Mouse (Mus musculus): ENCODE measurements at regions not wholly inside any gene's neighbourhood (a gene's known extent, or its start where the extent isn't known, plus 50 kb on each side); places are given as distances from the start of the nearest gene placed in this dataset.
A peak's percentile ranks its signal among the peaks of the same experiment; 100 is the strongest.

DNA sequence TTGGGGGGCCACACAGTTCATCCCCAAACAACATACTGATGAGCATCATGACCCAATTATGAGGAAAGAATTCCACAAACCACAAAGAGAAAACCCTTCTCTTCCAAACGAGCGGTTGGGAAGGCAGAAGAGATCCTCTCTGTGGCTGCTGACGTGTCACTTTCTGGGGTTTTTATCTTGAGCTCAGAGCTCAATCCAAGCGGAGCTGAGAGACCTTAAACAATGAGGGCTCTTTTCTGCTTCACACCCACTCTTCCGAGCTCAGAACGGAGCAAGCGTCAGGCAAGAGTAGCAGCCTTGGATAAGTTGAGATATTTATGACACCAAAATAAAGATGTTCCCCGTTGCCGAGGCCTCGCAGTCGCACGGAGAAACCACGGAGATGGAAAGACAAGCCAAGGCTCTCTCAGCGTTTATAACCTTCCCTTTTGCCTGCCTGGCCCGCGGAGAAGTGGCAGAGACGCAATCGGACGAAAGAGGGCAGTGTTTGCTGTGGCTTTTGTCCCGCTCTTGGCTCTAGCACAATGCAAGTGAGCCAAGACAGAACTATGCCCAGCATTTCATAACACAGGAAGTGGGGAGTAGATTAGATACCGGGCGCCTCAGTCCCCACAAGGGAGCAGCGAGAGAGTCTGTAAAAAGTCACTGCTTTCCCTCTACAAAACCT lies 100.7 kb downstream of the Chic2 start:
- Histone ChIP-seq H3K4me2 (ENCODE audit: low read depth) (peak overlapping the region; percentile 50), H3K27me3 (ENCODE audit: insufficient read depth, low read length) (peaks cover 23% of the 10 kb centered on the region), H3K27ac (ENCODE audit: low read depth, low read length) (no peak overlapping the region), H3K36me3 (ENCODE audit: insufficient read depth) (no peaks in the 10 kb centered on the region), H3K4me3 (ENCODE audit: low read depth, low read length) (peak overlapping the region; percentile 27), H3K9me3 (ENCODE audit: low read length) (no peaks in the 10 kb centered on the region), H3K9ac (peak overlapping the region; percentile 11), H3K4me1 (ENCODE audit: insufficient read depth) (no peaks in the 10 kb centered on the region)
- peak; percentile 87 for TF ChIP-seq CTCF (IDR thresholded peaks at IDR 0.05; ENCODE audit: low read depth)
- DNase-seq = peak; percentile 88
- peak; percentile 92 for ATAC-seq
- WGBS = 2% methylated on average over 23 of the region's 23 CpGs

GRCm38 (mm10) chr5:74941426-74941825 lies 103.1 kb downstream of the Chic2 start:
- Histone ChIP-seq H3K27ac (ENCODE audit: low read depth, low read length) (no peak overlapping the region), H3K4me2 (ENCODE audit: low read depth) (no peak overlapping the region), H3K27me3 (ENCODE audit: insufficient read depth, low read length) (peaks cover 20% of the 10 kb centered on the region), H3K4me3 (ENCODE audit: low read depth, low read length) (no peak overlapping the region), H3K4me1 (ENCODE audit: insufficient read depth) (no peaks in the 10 kb centered on the region), H3K9ac (no peak overlapping the region), H3K36me3 (ENCODE audit: insufficient read depth) (no peaks in the 10 kb centered on the region), H3K9me3 (ENCODE audit: low read length) (no peaks in the 10 kb centered on the region)
- DNase-seq (no peak), ATAC-seq (no peak)
- no peak for TF ChIP-seq CTCF (IDR thresholded peaks at IDR 0.05; ENCODE audit: low read depth)
- 3% methylated on average over 13 of the region's 13 CpGs for WGBS

- no peak for TF ChIP-seq CTCF (IDR thresholded peaks at IDR 0.05; ENCODE audit: low read depth)
- no peaks in the 10 kb centered on the region for H3K36me3 ChIP-seq (ENCODE audit: insufficient read depth)
- 49% methylated on average over 7 of the region's 7 CpGs for WGBS
- no peaks in the 10 kb centered on the region for H3K9me3 ChIP-seq (ENCODE audit: low read length)
- ATAC-seq (no peak), DNase-seq (no peak)
- H3K27ac ChIP-seq (ENCODE audit: low read depth, low read length) = no peak overlapping the region
- H3K4me3 ChIP-seq (ENCODE audit: low read depth, low read length) = no peak overlapping the region
- H3K9ac ChIP-seq = no peak overlapping the region
- H3K4me2 ChIP-seq (ENCODE audit: low read depth) = no peak overlapping the region
- H3K27me3 ChIP-seq (ENCODE audit: insufficient read depth, low read length) = peaks cover 4% of the 10 kb centered on the region
- H3K4me1 ChIP-seq (ENCODE audit: insufficient read depth) = no peaks in the 10 kb centered on the region
These were observed 107.1 kb downstream of the Chic2 start for GRCm38 (mm10) chr5:74937416-74937940.

- Histone ChIP-seq H3K9me3 (ENCODE audit: low read length) (no peaks in the 10 kb centered on the region), H3K27ac (ENCODE audit: low read depth, low read length) (no peak overlapping the region), H3K27me3 (ENCODE audit: insufficient read depth, low read length) (no peaks in the 10 kb centered on the region), H3K4me1 (ENCODE audit: insufficient read depth) (no peaks in the 10 kb centered on the region), H3K9ac (no peak overlapping the region), H3K4me2 (ENCODE audit: low read depth) (no peak overlapping the region), H3K36me3 (ENCODE audit: insufficient read depth) (no peaks in the 10 kb centered on the region), H3K4me3 (ENCODE audit: low read depth, low read length) (no peak overlapping the region)
- no peak for ATAC-seq
- TF ChIP-seq CTCF (IDR thresholded peaks at IDR 0.05; ENCODE audit: low read depth) = no peak
- DNase-seq = no peak
- 88% methylated on average over 5 of the region's 5 CpGs for WGBS
These were observed 108.5 kb downstream of the Chic2 start for GRCm38 (mm10) chr5:74936087-74936486.

GRCm38 (mm10) chr5:74935676-74936075 lies 108.9 kb downstream of the Chic2 start:
- no peak for ATAC-seq

DNA sequence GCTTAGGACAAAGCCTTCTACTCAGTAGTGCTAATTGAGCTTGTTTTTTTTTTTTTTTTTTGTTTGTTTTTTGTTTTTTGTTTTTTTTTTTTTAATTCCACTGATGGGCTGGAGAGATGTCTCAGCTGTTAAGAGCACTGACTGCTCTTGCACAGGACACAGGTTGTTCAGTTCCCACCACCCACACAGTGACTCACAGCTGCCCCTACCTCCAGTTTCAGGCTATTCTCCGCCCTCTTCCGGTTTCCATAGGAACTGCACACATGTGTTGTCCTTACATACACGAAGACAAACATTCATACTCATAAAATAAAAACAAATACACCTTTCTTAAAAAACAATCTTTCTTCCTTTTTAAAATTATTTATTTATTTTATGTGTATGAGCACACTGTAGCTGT lies 111.3 kb downstream of the Chic2 start:
- H3K9me3 ChIP-seq (ENCODE audit: low read length) = no peaks in the 10 kb centered on the region
- no peak for DNase-seq
- WGBS = 89% methylated on average over 3 of the region's 3 CpGs

More at GRCm38 (mm10) chr5:74935676-74936075, 108.9 kb downstream of the Chic2 start:
- TF ChIP-seq CTCF (IDR thresholded peaks at IDR 0.05; ENCODE audit: low read depth) = no peak
- Histone ChIP-seq H3K36me3 (ENCODE audit: insufficient read depth) (no peaks in the 10 kb centered on the region), H3K27me3 (ENCODE audit: insufficient read depth, low read length) (no peaks in the 10 kb centered on the region), H3K4me2 (ENCODE audit: low read depth) (no peak overlapping the region), H3K4me3 (ENCODE audit: low read depth, low read length) (no peak overlapping the region), H3K4me1 (ENCODE audit: insufficient read depth) (no peaks in the 10 kb centered on the region), H3K9me3 (ENCODE audit: low read length) (no peaks in the 10 kb centered on the region), H3K27ac (ENCODE audit: low read depth, low read length) (no peak overlapping the region), H3K9ac (no peak overlapping the region)
- 89% methylated on average over 8 of the region's 8 CpGs for WGBS
- DNase-seq = no peak

DNA sequence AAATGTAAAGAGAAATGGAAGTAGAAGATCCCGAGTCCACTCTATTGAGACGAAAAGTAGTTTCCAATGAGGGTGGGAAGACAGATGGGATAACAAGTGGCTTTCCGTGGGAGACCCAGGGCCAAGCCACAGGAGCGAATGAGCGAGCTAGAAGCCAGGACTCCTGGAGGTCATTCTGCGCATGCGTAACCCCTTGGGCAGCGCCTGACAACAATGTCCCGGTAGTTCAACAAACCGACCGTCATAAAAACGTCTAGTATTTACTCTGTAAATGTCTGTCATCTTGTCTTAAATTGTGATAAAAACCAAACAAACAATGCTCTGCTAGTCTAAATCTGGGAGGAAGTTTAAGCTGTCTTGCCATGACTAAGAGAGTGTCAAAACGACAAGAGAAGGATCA lies 112.4 kb downstream of the Chic2 start:
- Histone ChIP-seq H3K27ac (ENCODE audit: low read depth, low read length) (no peak overlapping the region), H3K4me1 (ENCODE audit: insufficient read depth) (no peaks in the 10 kb centered on the region), H3K9ac (no peak overlapping the region), H3K4me3 (ENCODE audit: low read depth, low read length) (no peak overlapping the region), H3K36me3 (ENCODE audit: insufficient read depth) (no peaks in the 10 kb centered on the region), H3K4me2 (ENCODE audit: low read depth) (no peak overlapping the region), H3K9me3 (ENCODE audit: low read length) (no peaks in the 10 kb centered on the region), H3K27me3 (ENCODE audit: insufficient read depth, low read length) (no peaks in the 10 kb centered on the region)
- 87% methylated on average over 13 of the region's 13 CpGs for WGBS
- no peak for ATAC-seq
- TF ChIP-seq CTCF (IDR thresholded peaks at IDR 0.05; ENCODE audit: low read depth) = no peak
- no peak for DNase-seq

More for the DNA sequence above, 111.3 kb downstream of the Chic2 start:
- TF ChIP-seq CTCF (IDR thresholded peaks at IDR 0.05; ENCODE audit: low read depth) = no peak
- no peak for ATAC-seq
- Histone ChIP-seq H3K27ac (ENCODE audit: low read depth, low read length) (no peak overlapping the region), H3K27me3 (ENCODE audit: insufficient read depth, low read length) (no peaks in the 10 kb centered on the region), H3K4me2 (ENCODE audit: low read depth) (no peak overlapping the region), H3K9ac (no peak overlapping the region), H3K36me3 (ENCODE audit: insufficient read depth) (no peaks in the 10 kb centered on the region), H3K4me1 (ENCODE audit: insufficient read depth) (no peaks in the 10 kb centered on the region), H3K4me3 (ENCODE audit: low read depth, low read length) (no peak overlapping the region)

Measured in forebrain, postnatal 0 days (tissue).